Comparison of ENCODE assay signal across 9 mouse cellular contexts in the genomic region with DNA sequence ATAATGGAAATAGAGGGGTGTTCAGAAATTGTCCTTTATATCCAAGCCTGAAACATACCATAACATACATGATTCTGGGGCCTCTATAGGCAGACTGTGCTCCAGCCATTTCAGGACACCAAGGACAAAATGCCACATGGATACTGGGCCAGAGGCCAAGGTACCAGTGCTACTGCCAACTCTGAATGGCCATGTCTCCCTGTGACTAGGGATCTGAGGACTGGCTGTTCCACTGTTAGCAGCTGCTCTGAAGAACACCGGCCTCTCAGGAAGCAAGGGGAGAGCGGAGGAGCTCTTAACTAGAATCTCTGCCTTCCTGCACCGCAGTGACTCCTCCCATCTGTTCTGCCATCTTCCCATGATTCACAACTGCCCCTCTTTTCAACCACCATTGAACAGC.
DNase-seq lines count a peak whose midpoint lies in the region; ATAC-seq lines count a peak whose summit lies in the region.
"Had no signal": no experiment of that assay in that cellular context is flagged by ENCODE, and none has a peak within 500 bp of the region (broad histone marks: within the 10 kb centered on the region; RNA-seq: fewer than 3 reads in every experiment).

No protein-coding gene starts in this region.

- no peaks in the 10 kb centered on the region for H3K4me1 ChIP-seq in forebrain, embryonic 14.5 days (ENCODE audit: control insufficient read depth, insufficient read depth, low read length)
- no peaks in the 10 kb centered on the region for H3K4me1 ChIP-seq in forebrain, embryonic 11.5 days (replicated peaks; ENCODE audit: control insufficient read depth, insufficient read depth, low read length)
- no peaks in the 10 kb centered on the region for H3K4me1 ChIP-seq in lung, embryonic 16.5 days (replicated peaks; ENCODE audit: control insufficient read depth, insufficient read depth, low read length)
- H3K4me1 ChIP-seq: limb, embryonic 15.5 days had no signal

- no peak for ATAC-seq in forebrain, embryonic 14.5 days
- ATAC-seq in forebrain, embryonic 11.5 days (replicated peaks; ENCODE audit: low FRiP score): no peak
- 0 out of 2 replicates have a peak, but pooled peaks have one; percentile 17 for ATAC-seq in lung, embryonic 16.5 days (ENCODE audit: low read depth)
- ATAC-seq in frontal cortex, adult (ENCODE audit: low TSS enrichment): no peak
- no peak for ATAC-seq in megakaryocyte-erythroid progenitor cell, adult 5-6 weeks (replicated peaks; ENCODE audit: low FRiP score, low TSS enrichment, poor library complexity, severe bottlenecking)

- no peak overlapping the region for H3K27ac ChIP-seq in forebrain, embryonic 14.5 days (ENCODE audit: low read depth, low read length)
- H3K27ac ChIP-seq in forebrain, embryonic 11.5 days (ENCODE audit: low read depth, low read length): no peak overlapping the region
- no peak overlapping the region for H3K27ac ChIP-seq in lung, embryonic 16.5 days (ENCODE audit: low read length)
- H3K27ac ChIP-seq: limb, embryonic 15.5 days had no signal

- no peak overlapping the region for H3K4me3 ChIP-seq in forebrain, embryonic 14.5 days (ENCODE audit: low read depth, low read length)
- H3K4me3 ChIP-seq in forebrain, embryonic 11.5 days (ENCODE audit: low read depth, low read length): no peak overlapping the region
- H3K4me3 ChIP-seq in lung, embryonic 16.5 days (ENCODE audit: low read length): no peak overlapping the region
- H3K4me3 ChIP-seq: limb, embryonic 15.5 days had no signal

- no peaks in the 10 kb centered on the region for H3K9me3 ChIP-seq in forebrain, embryonic 14.5 days (replicated peaks; ENCODE audit: control insufficient read depth, low read length)
- no peaks in the 10 kb centered on the region for H3K9me3 ChIP-seq in forebrain, embryonic 11.5 days (ENCODE audit: control insufficient read depth, low read length)
- no peaks in the 10 kb centered on the region for H3K9me3 ChIP-seq in lung, embryonic 16.5 days (ENCODE audit: control insufficient read depth, low read length)
- H3K9me3 ChIP-seq: limb, embryonic 15.5 days had no signal

- no peak overlapping the region for H3K4me2 ChIP-seq in forebrain, embryonic 14.5 days (ENCODE audit: low read length)
- H3K4me2 ChIP-seq in forebrain, embryonic 11.5 days (ENCODE audit: low read depth, low read length, severe bottlenecking): no peak overlapping the region
- no peak overlapping the region for H3K4me2 ChIP-seq in lung, embryonic 16.5 days (ENCODE audit: low read depth, low read length)
- H3K4me2 ChIP-seq: limb, embryonic 15.5 days had no signal

- peak; percentile 40 for DNase-seq in forebrain, embryonic 14.5 days (ENCODE audit: low spot score)
- DNase-seq in forebrain, embryonic 11.5 days (ENCODE audit: low spot score): no peak
- DNase-seq in lung, adult 18-20 months: no peak
- DNase-seq in gastrocnemius, adult 18-20 months (ENCODE audit: low spot score): peak; percentile 61
- DNase-seq in kidney, postnatal 25 days: peak; percentile 7 to 45

- H3K9ac ChIP-seq in forebrain, embryonic 14.5 days (ENCODE audit: low read length): no peak overlapping the region
- no peak overlapping the region for H3K9ac ChIP-seq in forebrain, embryonic 11.5 days (ENCODE audit: low read length)
- no peak overlapping the region for H3K9ac ChIP-seq in lung, embryonic 16.5 days (ENCODE audit: low read length)
- H3K9ac ChIP-seq: limb, embryonic 15.5 days had no signal

- peaks cover 55% of the 10 kb centered on the region for H3K36me3 ChIP-seq in forebrain, embryonic 14.5 days (ENCODE audit: control insufficient read depth, insufficient read depth, low read length)
- H3K36me3 ChIP-seq in forebrain, embryonic 11.5 days (ENCODE audit: control insufficient read depth, insufficient read depth, low read length): no peaks in the 10 kb centered on the region; the same call in 1 of the 2 replicates
- H3K36me3 ChIP-seq in lung, embryonic 16.5 days (ENCODE audit: control insufficient read depth, insufficient read depth, low read length): peaks cover 16% of the 10 kb centered on the region

- WGBS in forebrain, embryonic 14.5 days: 87% methylated on average over 3 of the region's 3 CpGs
- WGBS in forebrain, embryonic 11.5 days: 93% methylated on average over 3 of the region's 3 CpGs
- 82% methylated on average over 3 of the region's 3 CpGs for WGBS in lung, embryonic 16.5 days

- H3K27me3 ChIP-seq in forebrain, embryonic 14.5 days (replicated peaks; ENCODE audit: control insufficient read depth, insufficient read depth, low read length): no peaks in the 10 kb centered on the region
- no peaks in the 10 kb centered on the region for H3K27me3 ChIP-seq in forebrain, embryonic 11.5 days (ENCODE audit: control insufficient read depth, insufficient read depth, low read length)
- no peaks in the 10 kb centered on the region for H3K27me3 ChIP-seq in lung, embryonic 16.5 days (ENCODE audit: control insufficient read depth, insufficient read depth, low read depth, low read length)
- H3K27me3 ChIP-seq: limb, embryonic 15.5 days had no signal

Comparison
In these comparisons a context has a peak if more than half of its experiments do, and no peak if none do; other contexts are left out.
1. DNase-seq: peak in forebrain, embryonic 14.5 days (single experiment), gastrocnemius, adult 18-20 months (single experiment) and kidney, postnatal 25 days (2 of 2); none in forebrain, embryonic 11.5 days (single experiment) and lung, adult 18-20 months (0 of 2).